Mouse (Mus musculus): ENCODE results near the gene Padi1. TPM values are rescaled to one million over a fixed set of nuclear protein-coding genes. Genes with fewer than 3 reads are reported as not detected.

Gene Padi1
- polyA plus RNA-seq, 1 experiment from 2014 or later, result 0.07 TPM

DNA sequence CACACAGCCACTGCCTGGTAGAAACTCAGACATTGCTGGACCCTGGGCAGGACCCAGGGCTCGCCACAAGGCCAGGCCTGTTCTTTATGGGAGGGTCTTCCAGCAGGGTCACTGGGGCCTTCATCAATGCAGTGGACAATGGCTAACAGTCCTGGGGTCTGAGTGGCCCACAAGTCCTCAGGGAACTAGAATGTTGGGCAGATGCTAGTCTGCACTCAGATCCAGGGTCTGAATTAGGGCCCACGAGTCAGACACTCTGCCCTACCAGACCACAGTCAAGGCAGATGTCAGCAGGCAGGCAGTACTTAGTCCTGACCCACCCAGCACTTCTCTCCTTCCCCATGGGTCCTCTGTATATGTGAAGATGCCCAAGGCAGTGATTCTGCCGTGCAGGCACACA, 25.8 kb upstream of the Padi1 start:
- Histone ChIP-seq H3K4me1 (ENCODE audit: control insufficient read depth, insufficient read depth, low read length) (peaks cover 9% of the 10 kb centered on the region), H3K9me3 (ENCODE audit: control insufficient read depth, low read length) (0 out of 2 replicates have a peak, but pooled peaks cover 3% of the 10 kb centered on the region), H3K9ac (ENCODE audit: low read length) (no peak overlapping the region), H3K27ac (ENCODE audit: low read depth, low read length) (no peak overlapping the region), H3K27me3 (ENCODE audit: control insufficient read depth, insufficient read depth, low read length) (no peaks in the 10 kb centered on the region), H3K4me3 (ENCODE audit: low read depth, low read length) (no peak overlapping the region), H3K4me2 (no peak overlapping the region), H3K36me3 (ENCODE audit: control insufficient read depth, insufficient read depth, low read length) (no peaks in the 10 kb centered on the region)
- ATAC-seq (ENCODE audit: low FRiP score), result no peak
- DNase-seq (ENCODE audit: low spot score, missing footprints), result no peak
- WGBS, result 85% methylated on average over 3 of the region's 3 CpGs

DNA sequence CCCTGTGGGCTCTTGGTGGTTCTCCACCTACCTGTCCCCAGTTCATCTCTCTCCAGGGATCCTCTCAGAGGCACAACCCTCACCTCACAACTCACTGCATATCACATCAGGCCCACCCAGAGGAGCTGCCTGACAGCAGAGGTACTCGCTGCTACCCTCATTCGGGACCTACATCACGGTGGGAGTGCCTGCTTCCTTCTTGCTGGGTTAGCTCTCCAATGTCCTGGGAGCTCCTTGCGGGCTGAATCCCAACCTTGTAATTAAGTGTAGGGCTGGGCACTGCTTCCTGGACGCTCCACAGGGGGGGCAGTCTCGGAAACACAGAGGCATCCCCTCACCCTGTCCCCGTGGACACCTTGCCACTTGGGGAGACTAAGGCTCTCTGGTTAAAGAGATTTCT, 25.3 kb upstream of the Padi1 start:
- no peak overlapping the region for H3K9ac ChIP-seq (ENCODE audit: low read length)
- 0 out of 2 replicates have a peak, but pooled peaks cover 3% of the 10 kb centered on the region for H3K9me3 ChIP-seq (ENCODE audit: control insufficient read depth, low read length)
- no peak overlapping the region for H3K4me3 ChIP-seq (ENCODE audit: low read depth, low read length)
- H3K27me3 ChIP-seq (ENCODE audit: control insufficient read depth, insufficient read depth, low read length), result no peaks in the 10 kb centered on the region
- WGBS, result 80% methylated on average over 7 of the region's 7 CpGs
- H3K27ac ChIP-seq (ENCODE audit: low read depth, low read length), result no peak overlapping the region
- no peak overlapping the region for H3K4me2 ChIP-seq
- no peaks in the 10 kb centered on the region for H3K36me3 ChIP-seq (ENCODE audit: control insufficient read depth, insufficient read depth, low read length)
- ATAC-seq (ENCODE audit: low FRiP score) (no peak), DNase-seq (ENCODE audit: low spot score, missing footprints) (no peak)
- peaks cover 9% of the 10 kb centered on the region for H3K4me1 ChIP-seq (ENCODE audit: control insufficient read depth, insufficient read depth, low read length)

DNA sequence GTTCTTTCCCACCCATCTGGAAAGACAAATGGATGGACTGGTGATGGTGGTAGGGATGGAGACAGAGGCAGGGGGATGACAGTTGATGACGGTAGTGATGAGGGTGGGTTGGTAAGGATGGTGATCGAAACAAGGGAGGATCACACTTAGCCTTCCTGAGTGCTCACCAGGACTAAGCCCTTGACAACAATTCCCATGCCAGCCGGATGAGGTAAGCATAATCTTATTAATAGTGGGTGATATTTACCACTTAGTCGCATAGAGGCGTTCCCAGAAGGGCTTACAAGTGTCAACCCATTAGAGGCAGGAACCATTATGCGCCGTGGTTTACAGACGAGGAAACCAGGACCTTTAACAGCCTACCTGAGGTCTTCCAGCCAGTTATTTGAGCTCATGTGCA, 24.4 kb upstream of the Padi1 start:
- Histone ChIP-seq H3K4me2 (no peak overlapping the region), H3K27me3 (ENCODE audit: control insufficient read depth, insufficient read depth, low read length) (no peaks in the 10 kb centered on the region), H3K9me3 (ENCODE audit: control insufficient read depth, low read length) (0 out of 2 replicates have a peak, but pooled peaks cover 3% of the 10 kb centered on the region), H3K4me3 (ENCODE audit: low read depth, low read length) (no peak overlapping the region), H3K9ac (ENCODE audit: low read length) (no peak overlapping the region), H3K36me3 (ENCODE audit: control insufficient read depth, insufficient read depth, low read length) (no peaks in the 10 kb centered on the region), H3K4me1 (ENCODE audit: control insufficient read depth, insufficient read depth, low read length) (peaks cover 9% of the 10 kb centered on the region), H3K27ac (ENCODE audit: low read depth, low read length) (no peak overlapping the region)
- 89% methylated on average over 8 of the region's 8 CpGs for WGBS
- peak; percentile 79 for DNase-seq (ENCODE audit: low spot score, missing footprints)
- no peak for ATAC-seq (ENCODE audit: low FRiP score)

DNA sequence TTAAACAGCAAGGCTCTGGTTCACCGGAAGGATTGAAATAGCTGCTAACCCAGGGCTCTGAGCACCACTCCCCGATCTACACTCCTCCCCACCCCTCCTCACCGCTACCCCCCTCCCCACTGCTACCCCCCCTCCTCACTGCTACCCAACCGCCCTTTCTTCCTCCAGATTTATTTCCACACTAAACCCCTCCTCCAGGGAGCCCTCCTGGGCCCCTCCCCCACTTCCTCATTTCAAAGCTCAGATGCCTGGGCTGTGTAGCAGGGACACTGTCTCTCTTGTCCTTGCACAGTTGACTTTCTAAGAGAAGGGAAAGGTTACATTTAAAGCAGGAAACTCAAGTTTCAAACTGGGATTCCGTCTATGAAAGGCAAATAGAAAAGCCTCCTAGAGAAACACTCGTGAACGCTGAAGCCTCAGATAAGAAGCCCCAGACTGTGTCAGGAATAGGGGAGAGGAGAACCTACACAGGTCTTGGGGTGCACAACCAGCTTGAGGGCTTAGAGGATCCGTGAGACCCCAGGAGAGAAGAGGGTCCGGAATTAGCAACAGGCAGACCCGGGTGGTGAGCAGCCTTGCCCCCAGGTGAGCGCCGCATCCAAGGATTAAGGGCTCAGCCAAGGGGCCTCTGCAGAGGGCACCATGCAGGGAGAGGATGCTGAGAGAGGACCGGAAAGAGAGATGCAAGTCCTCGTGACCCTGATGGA, 23.1 kb upstream of the Padi1 start:
- ATAC-seq (ENCODE audit: low FRiP score) (no peak), DNase-seq (ENCODE audit: low spot score, missing footprints) (peak; percentile 88)
- peaks cover 9% of the 10 kb centered on the region for H3K4me1 ChIP-seq (ENCODE audit: control insufficient read depth, insufficient read depth, low read length)
- no peak overlapping the region for H3K27ac ChIP-seq (ENCODE audit: low read depth, low read length)
- H3K4me3 ChIP-seq (ENCODE audit: low read depth, low read length), result no peak overlapping the region
- H3K9ac ChIP-seq (ENCODE audit: low read length), result no peak overlapping the region
- 0 out of 2 replicates have a peak, but pooled peaks cover 3% of the 10 kb centered on the region for H3K9me3 ChIP-seq (ENCODE audit: control insufficient read depth, low read length)
- H3K27me3 ChIP-seq (ENCODE audit: control insufficient read depth, insufficient read depth, low read length), result no peaks in the 10 kb centered on the region
- 4% methylated on average over 14 of the region's 14 CpGs for WGBS
- no peaks in the 10 kb centered on the region for H3K36me3 ChIP-seq (ENCODE audit: control insufficient read depth, insufficient read depth, low read length)
- H3K4me2 ChIP-seq, result peak overlapping the region; percentile 10

DNA sequence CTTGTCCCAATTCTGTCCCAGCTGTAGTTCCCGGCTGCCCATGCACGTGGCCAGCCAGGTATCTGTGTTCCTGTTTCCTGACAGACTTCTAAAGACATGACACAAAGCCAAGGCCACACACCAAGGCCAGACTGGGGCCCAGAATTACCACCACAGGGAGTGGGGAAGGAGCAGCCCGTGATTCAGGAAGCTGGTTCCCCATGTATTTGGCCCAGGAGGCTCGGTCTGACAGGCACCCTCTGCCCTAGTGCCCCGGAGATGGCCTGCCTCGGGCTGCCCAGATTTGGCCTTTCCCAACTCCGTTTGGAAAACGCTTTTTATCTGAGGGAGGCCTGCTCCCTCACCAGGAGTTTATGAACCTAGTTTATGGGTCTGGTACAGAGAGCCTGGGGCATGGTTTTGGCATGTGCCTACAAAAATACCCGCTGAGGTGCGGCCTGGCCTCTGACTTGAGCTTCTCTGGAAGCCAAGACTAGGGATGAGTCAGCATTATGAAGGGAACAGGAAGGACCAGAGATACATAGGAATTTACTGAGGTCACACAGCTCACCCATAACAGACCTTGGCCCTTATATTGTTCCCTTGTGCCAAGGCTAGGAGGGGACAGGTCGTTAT, 16.6 kb upstream of the Padi1 start:
- Histone ChIP-seq H3K9ac (ENCODE audit: low read length) (no peak overlapping the region), H3K9me3 (ENCODE audit: control insufficient read depth, low read length) (no peaks in the 10 kb centered on the region), H3K27ac (ENCODE audit: low read depth, low read length) (no peak overlapping the region), H3K4me1 (ENCODE audit: control insufficient read depth, insufficient read depth, low read length) (no peaks in the 10 kb centered on the region), H3K4me3 (ENCODE audit: low read depth, low read length) (no peak overlapping the region), H3K4me2 (no peak overlapping the region), H3K36me3 (ENCODE audit: control insufficient read depth, insufficient read depth, low read length) (no peaks in the 10 kb centered on the region), H3K27me3 (ENCODE audit: control insufficient read depth, insufficient read depth, low read length) (no peaks in the 10 kb centered on the region)
- ATAC-seq (ENCODE audit: low FRiP score) (no peak), DNase-seq (ENCODE audit: low spot score, missing footprints) (no peak)
- WGBS, result 89% methylated on average over 11 of the region's 11 CpGs

DNA sequence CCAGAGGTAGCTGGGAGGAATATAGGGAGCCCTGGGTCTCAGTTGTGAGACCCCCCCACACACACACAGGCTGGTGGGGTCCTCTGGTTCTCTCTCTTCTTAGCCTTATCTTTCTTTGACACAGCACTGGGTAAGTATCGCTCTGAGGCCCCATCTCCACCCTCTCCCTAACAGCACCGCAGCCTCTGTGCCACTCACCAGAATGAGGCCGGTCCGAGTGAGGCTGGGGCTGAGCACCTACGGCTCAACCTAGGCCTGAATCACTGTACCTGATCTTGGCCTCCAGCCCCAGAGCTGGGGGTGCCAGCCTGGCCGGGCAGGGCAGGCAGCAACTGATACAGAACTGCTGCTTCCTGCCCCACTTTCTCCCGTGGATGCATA, 15.2 kb upstream of the Padi1 start:
- Histone ChIP-seq H3K36me3 (ENCODE audit: control insufficient read depth, insufficient read depth, low read length) (no peaks in the 10 kb centered on the region), H3K9me3 (ENCODE audit: control insufficient read depth, low read length) (no peaks in the 10 kb centered on the region), H3K27me3 (ENCODE audit: control insufficient read depth, insufficient read depth, low read length) (no peaks in the 10 kb centered on the region), H3K4me1 (ENCODE audit: control insufficient read depth, insufficient read depth, low read length) (no peaks in the 10 kb centered on the region), H3K4me3 (ENCODE audit: low read depth, low read length) (no peak overlapping the region), H3K27ac (ENCODE audit: low read depth, low read length) (no peak overlapping the region), H3K9ac (ENCODE audit: low read length) (no peak overlapping the region), H3K4me2 (no peak overlapping the region)
- DNase-seq (ENCODE audit: low spot score, missing footprints), result no peak
- no peak for ATAC-seq (ENCODE audit: low FRiP score)
- WGBS, result 98% methylated on average over 7 of the region's 7 CpGs

DNA sequence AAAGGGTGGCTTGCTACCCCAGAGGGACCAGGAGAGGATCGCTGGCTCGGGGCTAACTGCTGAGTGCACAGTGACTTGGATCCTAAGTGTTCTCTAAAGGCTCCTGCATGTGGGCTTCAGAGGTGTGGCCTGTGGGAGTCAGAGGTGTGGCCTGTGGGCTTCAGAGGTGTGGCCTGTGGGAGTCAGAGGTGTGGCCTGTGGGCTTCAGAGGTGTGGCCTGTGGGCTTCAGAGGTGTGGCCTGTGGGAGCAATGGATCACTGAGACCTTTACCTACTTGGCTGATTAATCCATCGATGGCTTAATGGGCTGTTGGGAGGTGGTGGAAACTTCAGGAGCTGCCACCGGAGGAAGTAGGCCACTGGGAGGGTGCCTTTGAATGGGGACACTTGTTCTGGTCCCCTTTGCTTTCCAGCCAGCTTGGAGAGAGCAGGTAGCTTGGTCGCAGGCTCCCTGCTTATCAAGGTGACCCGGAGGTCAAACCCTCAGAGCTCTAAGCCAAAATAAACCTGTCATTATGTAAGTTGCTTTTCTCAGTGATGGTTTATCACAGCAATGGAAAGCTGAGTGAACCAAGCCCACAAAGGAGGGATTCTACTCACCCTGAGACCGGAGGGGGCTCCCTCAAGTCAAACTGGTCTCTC, 14.7 kb upstream of the Padi1 start:
- ATAC-seq (ENCODE audit: low FRiP score) (no peak), DNase-seq (ENCODE audit: low spot score, missing footprints) (no peak)
- no peaks in the 10 kb centered on the region for H3K36me3 ChIP-seq (ENCODE audit: control insufficient read depth, insufficient read depth, low read length)
- H3K9me3 ChIP-seq (ENCODE audit: control insufficient read depth, low read length), result no peaks in the 10 kb centered on the region
- H3K27me3 ChIP-seq (ENCODE audit: control insufficient read depth, insufficient read depth, low read length), result no peaks in the 10 kb centered on the region
- no peak overlapping the region for H3K4me3 ChIP-seq (ENCODE audit: low read depth, low read length)
- no peak overlapping the region for H3K27ac ChIP-seq (ENCODE audit: low read depth, low read length)
- 57% methylated on average over 7 of the region's 7 CpGs for WGBS
- no peak overlapping the region for H3K4me2 ChIP-seq
- no peak overlapping the region for H3K9ac ChIP-seq (ENCODE audit: low read length)
- H3K4me1 ChIP-seq (ENCODE audit: control insufficient read depth, insufficient read depth, low read length), result no peaks in the 10 kb centered on the region

DNA sequence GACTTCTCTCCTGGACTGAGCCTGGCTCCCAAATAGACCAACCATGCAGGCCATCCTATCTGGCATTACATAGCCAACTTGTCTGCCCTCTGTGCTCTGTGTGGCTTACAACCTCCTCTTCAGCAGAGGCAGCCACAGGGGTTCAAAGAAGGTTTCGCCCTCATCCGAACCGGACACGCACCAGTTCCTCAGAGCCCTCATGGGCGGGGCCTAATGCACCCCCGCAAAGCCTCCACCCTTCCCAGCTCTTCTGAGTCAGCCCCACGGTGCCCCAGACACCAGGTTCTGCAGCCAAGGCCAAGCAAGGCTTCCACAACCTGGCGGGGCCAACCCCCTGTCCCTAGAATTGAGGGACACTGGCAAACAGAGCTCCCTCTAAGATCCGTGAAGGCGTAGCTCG, 13.7 kb upstream of the Padi1 start:
- WGBS, result 76% methylated on average over 11 of the region's 11 CpGs
- DNase-seq (ENCODE audit: low spot score, missing footprints) (no peak), ATAC-seq (ENCODE audit: low FRiP score) (no peak)
- Histone ChIP-seq H3K27me3 (ENCODE audit: control insufficient read depth, insufficient read depth, low read length) (no peaks in the 10 kb centered on the region), H3K9ac (ENCODE audit: low read length) (no peak overlapping the region), H3K27ac (ENCODE audit: low read depth, low read length) (no peak overlapping the region), H3K9me3 (ENCODE audit: control insufficient read depth, low read length) (no peaks in the 10 kb centered on the region), H3K4me1 (ENCODE audit: control insufficient read depth, insufficient read depth, low read length) (no peaks in the 10 kb centered on the region), H3K36me3 (ENCODE audit: control insufficient read depth, insufficient read depth, low read length) (no peaks in the 10 kb centered on the region), H3K4me2 (no peak overlapping the region), H3K4me3 (ENCODE audit: low read depth, low read length) (no peak overlapping the region)

DNA sequence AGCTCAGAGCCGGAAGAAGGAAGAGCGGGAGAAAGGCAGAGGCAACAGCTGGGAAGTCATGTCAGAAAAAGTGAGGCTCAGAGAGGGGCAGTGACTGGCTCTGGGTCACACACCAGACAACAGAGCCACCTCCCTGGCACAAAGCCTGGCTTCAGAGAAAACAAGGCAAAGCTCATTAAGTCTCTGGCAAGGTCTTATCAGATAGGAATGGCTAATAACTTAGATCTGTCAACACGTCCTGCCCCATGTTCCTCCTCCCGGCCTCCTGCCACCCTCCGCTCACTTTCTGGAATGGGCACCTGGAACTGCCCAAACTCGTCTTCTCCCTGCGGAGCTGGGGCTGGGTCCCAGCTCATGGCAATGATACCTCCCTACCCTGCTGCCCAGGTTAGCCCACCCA, 12.2 kb upstream of the Padi1 start:
- WGBS, result 86% methylated on average over 7 of the region's 7 CpGs
- Histone ChIP-seq H3K9me3 (ENCODE audit: control insufficient read depth, low read length) (no peaks in the 10 kb centered on the region), H3K36me3 (ENCODE audit: control insufficient read depth, insufficient read depth, low read length) (no peaks in the 10 kb centered on the region), H3K27me3 (ENCODE audit: control insufficient read depth, insufficient read depth, low read length) (no peaks in the 10 kb centered on the region), H3K27ac (ENCODE audit: low read depth, low read length) (no peak overlapping the region), H3K4me2 (no peak overlapping the region), H3K9ac (ENCODE audit: low read length) (no peak overlapping the region), H3K4me3 (ENCODE audit: low read depth, low read length) (no peak overlapping the region), H3K4me1 (ENCODE audit: control insufficient read depth, insufficient read depth, low read length) (no peaks in the 10 kb centered on the region)
- ATAC-seq (ENCODE audit: low FRiP score) (no peak), DNase-seq (ENCODE audit: low spot score, missing footprints) (no peak)

Measured in midbrain, embryonic 11.5 days (tissue).